Mouse (Mus musculus): ENCODE results near the gene Smim22. TPM values are rescaled to one million over a fixed set of nuclear protein-coding genes. Genes with fewer than 3 reads are reported as not detected.

Smim22 gene
- polyA plus RNA-seq, 1 experiment from 2014 or later = 12.5 TPM

GRCm38 (mm10) chr16:4998984-4999383 lies 8.1 kb upstream of the Smim22 start:
- ATAC-seq (ENCODE audit: low FRiP score, low TSS enrichment) = no peak
- Histone ChIP-seq H3K27ac (ENCODE audit: low read length) (no peak overlapping the region), H3K36me3 (ENCODE audit: insufficient read depth, low read length) (no peaks in the 10 kb centered on the region), H3K27me3 (ENCODE audit: insufficient read depth, low read length) (no peaks in the 10 kb centered on the region), H3K9me3 (ENCODE audit: low read length) (no peaks in the 10 kb centered on the region), H3K4me1 (ENCODE audit: insufficient read depth, low read length) (0 out of 2 replicates have a peak, but pooled peaks cover 2% of the 10 kb centered on the region), H3K9ac (replicated peaks; ENCODE audit: low read length) (no peak overlapping the region), H3K4me2 (replicated peaks; ENCODE audit: low read depth, low read length) (no peak overlapping the region), H3K4me3 (ENCODE audit: low read length) (no peak overlapping the region)
- 58% methylated on average over 1 of the region's 1 CpGs for WGBS

- Histone ChIP-seq H3K4me2 (replicated peaks; ENCODE audit: low read depth, low read length) (no peak overlapping the region), H3K27ac (ENCODE audit: low read length) (no peak overlapping the region), H3K4me3 (ENCODE audit: low read length) (no peak overlapping the region), H3K27me3 (ENCODE audit: insufficient read depth, low read length) (no peaks in the 10 kb centered on the region), H3K9me3 (ENCODE audit: low read length) (no peaks in the 10 kb centered on the region), H3K9ac (replicated peaks; ENCODE audit: low read length) (no peak overlapping the region), H3K4me1 (ENCODE audit: insufficient read depth, low read length) (0 out of 2 replicates have a peak, but pooled peaks cover 2% of the 10 kb centered on the region), H3K36me3 (ENCODE audit: insufficient read depth, low read length) (no peaks in the 10 kb centered on the region)
- WGBS = 71% methylated on average over 3 of the region's 3 CpGs
- ATAC-seq (ENCODE audit: low FRiP score, low TSS enrichment) = no peak
These were observed 6.5 kb upstream of the Smim22 start for GRCm38 (mm10) chr16:5000611-5001010.

GRCm38 (mm10) chr16:5007492-5007891 lies 404 bp downstream of the Smim22 start:
- H3K4me3 ChIP-seq (ENCODE audit: low read length) = peak overlapping the region; percentile 14; the same call in 1 of the 2 replicates
- 50% methylated on average over 6 of the region's 6 CpGs for WGBS
- no peaks in the 10 kb centered on the region for H3K9me3 ChIP-seq (ENCODE audit: low read length)
- no peak overlapping the region for H3K27ac ChIP-seq (ENCODE audit: low read length)
- peaks cover 8% of the 10 kb centered on the region for H3K4me1 ChIP-seq (ENCODE audit: insufficient read depth, low read length)
- H3K4me2 ChIP-seq (replicated peaks; ENCODE audit: low read depth, low read length) = peak overlapping the region; percentile 34
- peak overlapping the region; percentile 5; the same call in 1 of the 2 replicates for H3K9ac ChIP-seq (replicated peaks; ENCODE audit: low read length)
- no peaks in the 10 kb centered on the region for H3K27me3 ChIP-seq (ENCODE audit: insufficient read depth, low read length)
- H3K36me3 ChIP-seq (ENCODE audit: insufficient read depth, low read length) = 0 out of 2 replicates have a peak, but pooled peaks cover 7% of the 10 kb centered on the region
- 0 out of 2 replicates have a peak, but pooled peaks have one; percentile 20 for ATAC-seq (ENCODE audit: low FRiP score, low TSS enrichment)

GRCm38 (mm10) chr16:5008076-5008475 lies 988 bp downstream of the Smim22 start:
- Histone ChIP-seq H3K9ac (replicated peaks; ENCODE audit: low read length) (0 out of 2 replicates have a peak overlapping the region, but pooled peaks have one; percentile 5), H3K27me3 (ENCODE audit: insufficient read depth, low read length) (no peaks in the 10 kb centered on the region), H3K4me3 (ENCODE audit: low read length) (no peak overlapping the region; the same call in 1 of the 2 replicates), H3K4me2 (replicated peaks; ENCODE audit: low read depth, low read length) (peak overlapping the region; percentile 34), H3K27ac (ENCODE audit: low read length) (no peak overlapping the region), H3K9me3 (ENCODE audit: low read length) (no peaks in the 10 kb centered on the region), H3K36me3 (ENCODE audit: insufficient read depth, low read length) (0 out of 2 replicates have a peak, but pooled peaks cover 7% of the 10 kb centered on the region), H3K4me1 (ENCODE audit: insufficient read depth, low read length) (peaks cover 13% of the 10 kb centered on the region)
- no peak for ATAC-seq (ENCODE audit: low FRiP score, low TSS enrichment)
- 82% methylated on average over 12 of the region's 12 CpGs for WGBS

GRCm38 (mm10) chr16:5010371-5010935 lies 3.4 kb downstream of the Smim22 start:
- Histone ChIP-seq H3K4me1 (ENCODE audit: insufficient read depth, low read length) (peaks cover 13% of the 10 kb centered on the region), H3K4me3 (ENCODE audit: low read length) (no peak overlapping the region), H3K9ac (replicated peaks; ENCODE audit: low read length) (no peak overlapping the region), H3K27ac (ENCODE audit: low read length) (no peak overlapping the region), H3K27me3 (ENCODE audit: insufficient read depth, low read length) (no peaks in the 10 kb centered on the region), H3K36me3 (ENCODE audit: insufficient read depth, low read length) (peaks cover 12% of the 10 kb centered on the region), H3K4me2 (replicated peaks; ENCODE audit: low read depth, low read length) (no peak overlapping the region), H3K9me3 (ENCODE audit: low read length) (no peaks in the 10 kb centered on the region)
- no peak for ATAC-seq (ENCODE audit: low FRiP score, low TSS enrichment)
- WGBS = 89% methylated on average over 10 of the region's 10 CpGs

- Histone ChIP-seq H3K4me2 (replicated peaks; ENCODE audit: low read depth, low read length) (no peak overlapping the region), H3K27me3 (ENCODE audit: insufficient read depth, low read length) (no peaks in the 10 kb centered on the region), H3K9me3 (ENCODE audit: low read length) (no peaks in the 10 kb centered on the region), H3K4me1 (ENCODE audit: insufficient read depth, low read length) (peaks cover 13% of the 10 kb centered on the region), H3K4me3 (ENCODE audit: low read length) (no peak overlapping the region), H3K27ac (ENCODE audit: low read length) (no peak overlapping the region), H3K9ac (replicated peaks; ENCODE audit: low read length) (no peak overlapping the region), H3K36me3 (ENCODE audit: insufficient read depth, low read length) (peaks cover 18% of the 10 kb centered on the region)
- no peak for ATAC-seq (ENCODE audit: low FRiP score, low TSS enrichment)
- WGBS = 89% methylated on average over 7 of the region's 7 CpGs
These were observed 4.2 kb downstream of the Smim22 start for GRCm38 (mm10) chr16:5011285-5011684.

- Histone ChIP-seq H3K27ac (ENCODE audit: low read length) (peak overlapping the region; percentile 78), H3K27me3 (ENCODE audit: insufficient read depth, low read length) (no peaks in the 10 kb centered on the region), H3K9me3 (ENCODE audit: low read length) (no peaks in the 10 kb centered on the region), H3K36me3 (ENCODE audit: insufficient read depth, low read length) (peaks cover 28% of the 10 kb centered on the region), H3K4me2 (replicated peaks; ENCODE audit: low read depth, low read length) (peak overlapping the region; percentile 90), H3K9ac (replicated peaks; ENCODE audit: low read length) (peak overlapping the region; percentile 75), H3K4me3 (ENCODE audit: low read length) (peak overlapping the region; percentile 78), H3K4me1 (ENCODE audit: insufficient read depth, low read length) (peaks cover 13% of the 10 kb centered on the region)
- 41% methylated on average over 13 of the region's 13 CpGs for WGBS
- ATAC-seq (ENCODE audit: low FRiP score, low TSS enrichment) = peak; percentile 33; the same call in 1 of the 2 replicates
These were observed 5.2 kb downstream of the Smim22 start for GRCm38 (mm10) chr16:5012036-5013005.

- Histone ChIP-seq H3K27ac (ENCODE audit: low read length) (peak within 1 kb of the TSS; percentile 78), H3K9me3 (ENCODE audit: low read length) (no peaks in the 10 kb centered on the region), H3K27me3 (ENCODE audit: insufficient read depth, low read length) (no peaks in the 10 kb centered on the region), H3K4me1 (ENCODE audit: insufficient read depth, low read length) (peaks cover 13% of the 10 kb centered on the region), H3K4me3 (ENCODE audit: low read length) (peak within 1 kb of the TSS; percentile 78), H3K9ac (replicated peaks; ENCODE audit: low read length) (peak within 1 kb of the TSS; percentile 75), H3K4me2 (replicated peaks; ENCODE audit: low read depth, low read length) (peak within 1 kb of the TSS; percentile 90), H3K36me3 (ENCODE audit: insufficient read depth, low read length) (peaks cover 32% of the 10 kb centered on the region)
- ATAC-seq (ENCODE audit: low FRiP score, low TSS enrichment) = peak; percentile 99
- under 1% methylated on average over 62 of the region's 63 CpGs for WGBS
These were observed 6.2 kb downstream of the Smim22 start, which contains the start of gene Rogdi for GRCm38 (mm10) chr16:5013054-5013838. Rogdi (minus strand) TSS chr16:5013553.

GRCm38 (mm10) chr16:5014578-5014977 lies 7.5 kb downstream of the Smim22 start:
- peaks cover 13% of the 10 kb centered on the region for H3K4me1 ChIP-seq (ENCODE audit: insufficient read depth, low read length)
- H3K9ac ChIP-seq (replicated peaks; ENCODE audit: low read length) = no peak overlapping the region
- 85% methylated on average over 4 of the region's 4 CpGs for WGBS
- no peaks in the 10 kb centered on the region for H3K9me3 ChIP-seq (ENCODE audit: low read length)
- H3K36me3 ChIP-seq (ENCODE audit: insufficient read depth, low read length) = peaks cover 45% of the 10 kb centered on the region
- no peaks in the 10 kb centered on the region for H3K27me3 ChIP-seq (ENCODE audit: insufficient read depth, low read length)
- no peak for ATAC-seq (ENCODE audit: low FRiP score, low TSS enrichment)
- no peak overlapping the region for H3K27ac ChIP-seq (ENCODE audit: low read length)
- H3K4me3 ChIP-seq (ENCODE audit: low read length) = no peak overlapping the region
- no peak overlapping the region for H3K4me2 ChIP-seq (replicated peaks; ENCODE audit: low read depth, low read length)

Measured in kidney, embryonic 16.5 days (tissue).